Mouse (Mus musculus) gastrocnemius, postnatal 25 days (tissue): ENCODE measurements around the gene Rsrc1. TPM values are rescaled to one million over a fixed set of nuclear protein-coding genes. Genes with fewer than 3 reads are reported as not detected.
A peak's percentile ranks its signal among the peaks of the same experiment; 100 is the strongest.
"Not testable (repeated sequence)": the region's sequence is repeated elsewhere in the genome, so short reads cannot be mapped to it uniquely, and the experiment has no call there.

Source experiments
- DNase-seq: peaks from one replicate; pipeline ENCODE4 v3.0.0; 2022
- total RNA-seq, 2 experiments: library from RNA; stranded (reverse); gene quantifications; 1 replicate in 1 of 2; 2 replicates in 1 of 2; pipeline ENCODE4 v1.2.3; 2021

Gene Rsrc1
- total RNA-seq, 2 experiments from 2014 or later: 11.7 to 14.0 TPM

DNA sequence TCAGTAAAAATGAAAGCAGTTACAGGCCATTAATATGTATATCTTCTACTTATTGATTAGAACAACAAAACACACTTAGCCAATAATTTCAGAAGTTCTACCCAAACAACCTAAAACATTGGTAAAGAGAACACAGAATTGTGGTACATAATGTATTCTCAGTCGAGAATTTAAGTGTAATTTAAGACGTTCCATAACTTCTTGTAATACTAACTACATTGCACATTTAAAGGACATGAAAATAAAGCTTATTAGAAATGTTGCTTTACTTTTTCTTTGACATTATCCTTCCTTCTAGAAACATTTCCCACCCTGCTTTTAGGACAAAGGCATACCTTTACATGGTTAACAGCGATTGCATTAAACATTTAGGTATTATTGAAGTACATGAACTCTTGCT, 2.3 kb downstream of the Rsrc1 start:
- DNase-seq: no peak

DNA sequence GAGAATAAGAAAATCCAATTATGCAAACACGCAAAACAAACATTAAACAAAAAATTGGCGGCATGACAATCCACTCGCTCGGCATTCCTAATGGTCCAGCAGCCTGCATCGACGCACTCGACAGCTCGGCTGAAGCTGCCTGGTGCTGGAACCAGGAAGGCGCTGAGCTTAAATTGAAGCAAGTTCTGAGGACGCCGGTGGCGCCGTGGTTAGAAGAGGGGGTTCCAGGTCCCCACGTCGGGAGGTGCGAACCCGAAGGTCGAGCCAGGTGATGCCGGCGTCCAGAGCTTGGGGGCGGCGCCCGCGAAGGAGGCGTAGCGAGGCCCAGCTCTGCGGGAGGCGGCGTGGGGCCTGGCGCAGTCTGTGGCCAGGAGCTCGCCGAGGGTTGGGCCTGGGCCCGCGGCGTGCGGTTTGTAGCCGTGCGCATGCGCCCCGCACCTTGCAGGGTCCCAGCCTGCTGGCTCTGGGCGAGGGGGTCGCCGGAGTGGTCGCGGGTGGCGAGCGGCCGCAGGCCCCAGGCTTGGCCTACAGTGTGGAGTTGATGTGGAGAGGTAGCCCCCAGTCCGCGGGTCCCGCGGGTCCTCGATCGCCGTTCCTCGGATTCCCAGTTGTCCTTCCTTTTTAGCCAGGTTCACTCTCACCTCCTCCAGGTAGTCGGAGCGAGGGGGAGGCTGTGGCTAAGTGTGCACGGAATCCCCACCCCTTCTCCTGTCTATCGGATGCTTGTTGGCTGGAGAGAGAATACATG, 4.5 kb downstream of the Rsrc1 start:
- DNase-seq: peak; percentile 71

DNA sequence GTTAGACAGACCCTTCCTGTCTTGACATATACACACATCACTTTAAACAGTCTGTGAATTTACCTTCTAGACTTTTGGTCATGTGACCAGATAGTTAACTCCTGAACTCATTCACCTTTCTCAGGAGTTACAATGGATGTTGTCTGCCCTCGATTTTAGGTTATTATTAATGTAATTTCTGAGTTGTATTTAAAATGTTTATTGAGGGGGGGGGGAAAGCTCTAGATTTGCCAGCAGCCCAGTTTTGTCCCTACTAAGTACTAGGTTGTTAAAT, 5.0 kb downstream of the Rsrc1 start:
- no peak for DNase-seq

DNA sequence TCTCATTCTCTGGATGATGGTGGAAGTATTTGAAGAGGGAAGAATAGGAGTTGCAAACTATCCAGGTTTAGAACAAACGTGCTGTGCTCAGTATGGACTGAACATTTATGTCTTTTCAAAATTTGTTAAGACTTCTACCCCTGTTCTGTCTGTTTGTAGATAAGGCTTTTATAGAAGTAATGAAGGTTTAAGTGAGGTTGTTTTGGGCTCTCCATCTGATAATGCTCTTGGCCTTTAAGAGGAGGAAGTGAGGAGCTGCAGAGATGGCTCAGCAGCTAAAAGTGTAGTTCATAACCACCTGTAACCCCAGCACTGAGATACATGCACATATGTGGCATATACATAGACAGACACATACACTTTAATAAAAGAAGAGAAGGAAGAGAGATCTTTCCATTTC, 15.6 kb downstream of the Rsrc1 start:
- DNase-seq: no peak

DNA sequence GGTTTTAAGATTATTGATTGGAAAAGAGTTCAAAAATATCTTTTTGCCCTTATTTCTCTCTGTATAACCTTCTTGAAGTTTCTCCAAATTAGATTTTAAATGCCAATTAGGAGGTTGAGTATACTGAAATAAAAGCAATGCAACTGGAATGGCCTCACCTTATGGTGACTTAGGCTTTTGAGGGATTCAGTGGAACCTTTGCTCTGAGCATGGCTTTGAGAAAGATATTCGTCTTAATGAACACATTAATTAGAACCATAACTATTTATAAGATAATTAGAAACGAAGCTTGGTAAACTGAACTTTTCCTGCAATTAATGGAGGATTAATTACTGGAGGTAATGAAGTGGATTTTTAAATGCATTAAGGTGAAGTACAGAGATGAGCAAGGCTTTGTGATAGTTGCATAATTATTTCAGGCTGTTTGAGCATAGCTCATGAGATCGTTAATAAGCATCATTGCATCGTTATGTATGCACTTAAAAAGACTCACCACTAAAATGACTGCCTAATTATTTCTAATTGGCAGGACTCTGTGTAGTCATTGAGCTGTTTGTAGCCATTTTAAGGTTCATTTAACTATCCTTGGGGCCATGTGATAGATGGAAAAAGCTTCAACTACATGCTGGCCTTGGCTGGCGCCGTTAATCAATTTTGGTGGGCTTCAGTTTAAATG, 55.3 kb downstream of the Rsrc1 start:
- no peak for DNase-seq

DNA sequence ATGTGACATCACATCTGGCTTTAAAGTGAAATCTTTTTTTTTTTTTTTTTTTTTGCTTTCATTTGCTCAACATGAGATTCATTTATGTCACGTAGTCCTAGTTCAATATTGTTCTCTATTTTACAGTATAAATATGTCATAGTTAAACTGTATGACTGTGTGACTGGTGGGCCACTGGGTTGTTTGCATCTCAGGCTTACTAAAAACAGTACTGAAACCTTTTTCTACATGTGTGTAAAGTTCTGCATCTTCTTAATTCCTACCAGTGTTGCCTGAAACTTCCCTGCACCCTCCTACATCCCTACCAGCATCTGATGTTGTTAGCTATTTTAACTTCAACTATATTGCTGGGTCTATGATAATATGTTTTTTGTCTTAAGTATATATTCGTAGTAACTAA, 78.6 kb downstream of the Rsrc1 start:
- no peak for DNase-seq

DNA sequence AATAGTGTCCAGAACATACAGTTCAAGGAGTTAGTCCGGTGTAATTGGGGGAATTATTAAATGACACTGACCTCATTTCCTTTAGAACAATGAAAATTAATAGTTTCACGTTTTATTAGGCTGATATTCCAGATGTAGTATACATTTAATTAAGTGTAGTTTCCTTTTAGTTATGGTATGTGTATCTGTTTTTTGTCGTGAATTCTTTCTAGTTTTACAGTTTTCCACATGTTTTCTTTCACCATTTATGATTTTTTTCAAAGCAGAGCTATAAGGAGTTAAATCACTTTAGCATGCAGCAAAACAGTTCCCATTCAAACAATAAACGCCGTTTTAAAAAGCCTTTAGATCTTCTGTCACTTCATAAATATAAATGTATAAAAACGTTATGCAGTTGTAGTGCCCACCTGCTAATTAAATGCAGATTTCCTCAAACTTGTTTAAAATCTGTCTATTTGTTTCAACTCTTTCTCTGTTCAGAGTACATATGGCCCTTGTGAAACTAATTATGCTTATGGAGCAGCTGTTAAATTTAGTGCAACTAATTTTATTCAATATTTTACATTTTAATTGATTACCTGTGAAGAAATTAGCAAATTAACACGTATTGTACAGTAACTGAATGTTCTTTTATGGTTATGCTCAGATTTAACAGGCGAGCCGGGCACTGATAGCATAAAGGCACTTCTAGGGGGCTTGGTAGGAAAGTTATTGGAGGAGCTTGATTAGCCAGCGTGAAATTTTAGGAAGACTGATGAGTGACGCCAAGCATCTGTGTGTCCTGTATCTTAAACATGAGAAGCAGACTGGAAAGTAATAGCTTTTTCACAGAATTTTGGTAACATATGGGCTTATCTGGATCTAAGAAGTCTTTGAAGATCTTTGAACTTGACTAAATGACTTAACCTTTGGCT, 89.6 kb downstream of the Rsrc1 start:
- DNase-seq: no peak

DNA sequence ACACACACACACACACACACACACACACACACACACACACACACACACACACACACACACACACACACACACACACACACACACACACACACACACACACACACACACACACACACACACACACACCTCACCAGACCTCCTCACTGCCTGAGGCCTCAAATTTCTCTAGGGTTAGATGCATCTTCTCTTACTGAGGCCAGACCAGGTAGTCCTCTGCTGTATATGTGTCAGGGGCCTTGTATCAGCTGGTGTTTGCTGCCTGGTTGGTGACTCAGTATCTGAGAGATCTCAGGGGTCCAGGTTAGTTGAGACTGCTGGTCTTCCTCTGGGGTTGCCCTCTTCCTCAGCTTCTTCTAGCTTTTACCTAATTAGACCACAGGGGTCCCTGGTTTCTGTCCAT, 92.5 kb downstream of the Rsrc1 start:
- DNase-seq: not testable (repeated sequence)

DNA sequence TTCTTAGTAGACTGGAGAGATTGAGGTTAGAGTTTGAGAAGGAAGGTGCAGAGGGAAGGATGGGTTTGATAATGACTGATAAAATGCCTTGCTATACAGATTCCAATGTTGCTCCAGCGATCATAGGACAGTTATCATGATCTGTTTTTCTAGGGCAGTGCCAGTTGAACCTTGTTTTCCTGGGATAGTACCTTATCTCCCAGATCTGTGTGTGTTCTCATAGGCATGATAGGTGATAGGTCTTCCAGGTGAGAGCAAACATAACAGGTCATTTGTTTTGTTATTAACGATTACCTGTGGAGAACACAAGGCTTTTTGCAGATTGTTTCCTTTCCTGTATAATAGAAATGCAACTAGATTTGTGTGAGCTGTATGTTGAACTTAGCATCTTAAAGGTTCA, 94.3 kb downstream of the Rsrc1 start:
- no peak for DNase-seq

DNA sequence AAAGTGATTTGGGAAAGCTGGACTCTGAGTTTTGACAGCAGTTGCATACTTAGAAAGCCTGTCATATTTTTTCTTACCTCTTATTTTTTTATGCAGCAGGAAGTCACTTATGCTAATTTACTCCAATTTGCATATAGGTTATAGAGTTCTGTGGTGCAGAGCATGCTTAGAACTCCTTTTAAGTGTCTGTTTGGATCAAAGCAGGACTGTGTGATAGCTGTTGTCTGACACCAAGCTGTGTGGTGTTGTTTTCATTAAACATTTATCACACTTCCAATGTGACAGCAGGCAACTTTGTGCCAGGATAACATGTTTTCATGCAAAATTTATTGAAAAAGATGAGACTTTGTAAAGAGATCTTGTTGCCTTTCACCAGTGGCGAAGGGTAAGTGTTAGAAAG, 103.6 kb downstream of the Rsrc1 start:
- DNase-seq: no peak

DNA sequence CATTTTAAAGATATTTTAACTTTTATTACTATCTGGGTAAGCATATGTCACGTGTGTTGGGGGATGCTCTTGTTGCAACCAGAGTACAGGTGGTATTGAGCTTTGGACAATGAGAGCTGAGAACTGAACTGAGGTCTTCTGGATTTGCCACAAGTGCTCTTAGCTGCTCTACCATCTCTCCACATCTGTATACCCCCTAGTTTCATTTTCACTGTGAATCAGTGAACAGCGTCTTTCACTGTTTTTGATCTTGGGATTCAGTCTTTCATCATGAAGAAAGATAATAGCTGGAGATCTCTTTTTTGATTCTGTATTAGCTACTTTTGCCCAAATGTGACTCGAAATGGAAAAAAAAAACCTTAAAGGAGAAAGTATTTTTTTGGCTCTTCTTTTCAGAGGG, 127.2 kb downstream of the Rsrc1 start:
- no peak for DNase-seq

DNA sequence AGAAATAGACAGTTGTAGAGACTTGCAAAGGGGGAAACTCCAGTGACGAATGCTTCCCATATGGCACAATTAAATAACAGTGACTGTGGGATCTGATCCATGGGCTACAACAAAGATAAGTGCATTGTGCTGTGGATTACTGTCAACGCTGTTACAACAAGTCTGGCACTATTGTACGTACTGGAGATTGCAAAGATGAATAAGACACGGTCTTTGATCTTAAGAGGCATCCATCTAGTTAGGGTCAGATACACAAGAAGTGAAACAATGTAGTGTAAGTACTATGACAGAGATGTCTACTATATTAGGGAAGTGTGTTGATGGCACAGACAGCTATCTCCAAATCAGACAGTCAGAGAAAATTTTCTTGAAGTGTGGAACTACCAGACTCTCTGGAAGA, 135.1 kb downstream of the Rsrc1 start:
- DNase-seq: no peak

DNA sequence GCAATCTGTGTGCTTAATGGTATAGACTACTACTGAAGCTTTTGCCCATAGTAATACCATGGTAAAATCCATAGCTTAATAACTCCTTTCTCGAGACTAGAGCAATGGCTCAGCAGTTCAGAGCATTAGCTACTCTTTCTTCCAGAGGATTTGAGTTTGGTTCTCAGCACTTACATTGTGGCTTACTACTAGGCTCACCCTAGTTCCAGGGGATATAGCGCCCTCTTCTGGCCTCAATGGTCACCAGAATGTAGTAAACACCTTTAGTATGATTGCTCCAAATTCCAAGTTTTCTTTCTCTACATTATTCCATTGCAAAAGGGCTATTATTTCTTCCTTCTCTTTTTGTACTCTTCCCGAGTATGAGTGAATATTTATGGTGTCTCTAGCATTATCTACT, 151.3 kb downstream of the Rsrc1 start:
- DNase-seq: no peak

DNA sequence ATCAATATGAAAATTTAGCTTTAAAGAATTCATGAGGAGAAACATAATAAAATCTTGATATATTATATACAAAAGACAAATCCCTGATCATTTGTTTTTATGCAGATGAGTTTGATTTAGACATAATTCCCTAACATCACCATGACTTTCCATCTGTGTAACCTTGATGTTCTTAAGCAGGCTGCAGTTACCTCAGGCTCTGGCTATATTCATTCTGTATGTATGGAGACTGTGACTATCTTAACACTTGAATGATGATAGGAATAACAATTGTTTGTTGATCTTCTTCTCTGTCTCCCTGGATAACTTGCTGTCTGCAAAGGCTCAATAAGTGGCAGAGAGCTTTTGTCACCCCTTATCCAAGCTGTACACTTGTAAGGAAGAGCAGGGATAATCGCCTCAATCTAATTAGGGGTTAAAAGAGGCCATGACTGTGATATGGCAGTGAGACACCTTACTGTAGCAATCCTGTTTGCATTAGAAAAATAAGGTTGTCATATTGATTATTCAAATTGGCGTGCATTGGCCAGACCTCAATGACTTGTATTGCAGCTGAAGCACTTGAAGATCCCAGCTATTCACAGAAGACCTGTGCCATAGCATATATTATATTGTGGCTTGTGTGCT, 154.7 kb downstream of the Rsrc1 start:
- DNase-seq: no peak

DNA sequence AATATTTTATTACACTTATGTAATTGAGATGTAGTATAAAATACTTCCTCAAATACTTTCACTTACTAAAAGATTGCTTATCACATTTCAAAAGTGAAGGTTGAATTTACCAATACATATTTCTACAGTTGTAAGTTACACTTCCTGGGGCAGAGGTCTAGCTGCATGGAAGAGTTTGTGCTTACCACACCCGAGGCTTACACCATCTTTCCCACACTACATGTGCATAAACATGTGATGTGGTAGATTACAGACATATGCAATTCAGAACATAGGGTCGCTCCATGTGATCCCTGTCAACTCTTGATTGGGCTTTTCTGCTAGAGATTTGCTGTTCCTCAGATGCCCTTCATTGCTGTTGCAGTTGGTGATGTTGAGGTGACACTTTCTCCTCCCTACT, 163.8 kb downstream of the Rsrc1 start:
- no peak for DNase-seq

DNA sequence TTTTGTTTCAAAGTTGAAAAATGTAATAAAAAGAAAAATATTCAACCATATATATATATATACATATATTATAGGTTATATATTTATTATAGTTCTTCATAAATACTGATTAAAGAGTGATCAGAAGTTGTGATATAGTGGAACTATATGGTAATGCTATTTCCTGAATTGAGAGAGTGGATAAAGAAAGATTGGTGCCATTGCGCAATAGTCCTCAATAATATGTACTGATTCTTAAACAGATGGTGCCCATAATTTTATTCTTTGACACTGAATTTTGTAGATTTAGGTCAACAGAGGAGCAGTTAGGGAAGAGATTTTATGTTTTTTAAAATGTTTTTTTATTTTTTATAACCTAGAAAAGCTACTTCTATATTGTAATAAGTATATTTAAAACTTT, 165.1 kb downstream of the Rsrc1 start:
- no peak for DNase-seq

DNA sequence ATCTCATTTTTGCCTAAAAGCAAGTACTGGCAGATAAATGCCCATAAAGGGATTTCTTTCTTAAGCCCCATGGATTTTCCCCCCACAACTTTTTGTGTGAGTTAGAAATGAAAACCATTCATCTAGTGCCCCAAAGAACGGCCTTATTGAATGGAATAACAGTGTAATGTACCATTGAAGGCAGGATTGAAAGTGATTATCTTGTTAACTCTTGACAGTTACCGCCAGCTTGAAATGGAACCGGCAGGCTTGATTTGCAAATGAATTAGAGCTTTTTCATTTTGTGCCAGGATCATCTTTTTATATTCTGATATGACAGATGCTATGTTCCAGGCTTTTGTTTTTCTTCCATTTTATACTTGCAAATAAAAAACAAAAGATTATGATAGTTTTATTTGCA, 166.1 kb downstream of the Rsrc1 start:
- no peak for DNase-seq

DNA sequence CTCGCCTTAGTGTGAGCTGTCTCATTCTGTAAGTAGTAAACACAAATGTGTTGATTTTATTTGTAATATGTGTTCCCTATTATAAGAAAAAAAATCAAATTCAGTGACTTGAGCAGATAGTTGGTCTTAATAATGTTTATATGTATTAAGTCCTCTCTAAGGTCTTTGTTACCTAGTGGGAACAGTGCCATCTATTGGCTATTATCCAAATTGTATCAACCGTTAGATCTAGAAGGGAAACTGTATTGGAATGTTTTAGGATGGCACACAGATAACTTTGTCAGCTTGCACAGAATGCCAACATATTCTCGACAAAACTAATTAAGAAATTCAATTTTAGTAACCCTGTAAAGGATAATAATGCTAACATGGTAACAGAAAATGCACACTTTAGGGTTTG, 216.0 kb downstream of the Rsrc1 start:
- no peak for DNase-seq

DNA sequence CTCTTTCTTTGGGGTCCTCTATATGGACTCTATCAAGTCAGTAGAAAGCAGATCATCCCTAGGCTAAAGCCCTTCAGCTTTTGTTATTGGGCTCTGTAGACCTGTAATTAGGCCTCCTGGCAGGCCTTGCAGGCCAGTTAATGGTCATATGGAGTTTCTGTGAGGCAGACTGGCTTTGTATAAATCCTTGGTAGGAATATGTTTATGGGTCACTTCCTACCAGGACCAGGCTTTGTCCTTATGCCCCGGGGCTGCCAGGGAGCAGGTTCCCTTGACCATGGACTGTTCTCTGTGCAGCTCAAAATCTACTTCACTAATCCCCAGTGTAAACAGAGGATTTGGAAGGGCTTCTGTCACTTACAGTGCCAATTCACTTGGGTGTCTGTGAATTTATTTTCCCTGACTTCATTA, 231.9 kb downstream of the Rsrc1 start:
- no peak for DNase-seq

DNA sequence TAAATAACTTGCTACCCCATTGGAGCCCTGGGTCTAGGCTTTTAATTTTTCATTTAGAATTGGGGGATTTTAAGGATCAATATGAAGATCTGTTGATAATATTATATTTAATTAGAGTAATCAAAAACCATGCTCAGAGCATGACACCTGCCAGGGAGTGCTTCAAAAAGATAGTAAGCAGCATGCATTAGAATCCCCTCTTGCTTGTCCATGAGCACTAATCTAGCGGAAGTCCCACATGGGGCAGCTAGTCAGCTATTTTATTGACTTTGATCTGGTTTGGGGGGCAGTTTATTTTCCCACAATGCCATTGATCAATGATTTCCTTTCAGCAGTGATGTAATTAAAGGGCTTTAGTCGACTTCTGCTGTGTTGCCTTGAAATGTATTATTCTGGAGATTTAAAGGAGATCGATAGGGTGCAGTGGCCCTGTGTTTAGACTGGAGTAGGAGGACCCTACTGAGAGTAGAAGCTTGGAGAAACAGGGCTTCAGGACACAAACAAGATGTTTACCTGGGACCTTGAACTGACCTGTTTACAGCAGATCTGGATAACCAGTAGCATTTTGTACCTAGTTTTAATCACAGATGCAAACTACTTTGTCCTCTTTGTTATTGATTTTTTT, 251.5 kb downstream of the Rsrc1 start:
- no peak for DNase-seq

DNA sequence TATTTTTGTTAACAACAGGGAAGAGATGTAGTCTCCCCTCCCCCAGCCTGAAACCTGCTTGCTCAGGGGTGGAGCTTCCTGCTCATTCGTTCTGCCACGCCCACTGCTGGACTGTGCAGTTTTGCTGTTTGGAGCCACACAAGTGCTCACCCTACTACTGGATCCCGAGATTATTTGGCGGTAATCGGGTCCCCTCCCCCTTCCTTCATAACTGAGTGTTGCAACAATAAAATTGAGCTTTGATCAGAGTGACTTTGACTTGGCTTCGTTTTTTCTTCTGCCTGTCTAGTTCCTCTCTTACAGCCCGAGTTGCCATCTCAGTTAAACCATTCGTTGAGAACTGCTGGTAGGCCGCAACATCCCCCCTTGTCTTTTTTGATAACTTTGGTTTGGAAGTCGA, 261.3 kb downstream of the Rsrc1 start:
- not testable (repeated sequence) for DNase-seq

DNA sequence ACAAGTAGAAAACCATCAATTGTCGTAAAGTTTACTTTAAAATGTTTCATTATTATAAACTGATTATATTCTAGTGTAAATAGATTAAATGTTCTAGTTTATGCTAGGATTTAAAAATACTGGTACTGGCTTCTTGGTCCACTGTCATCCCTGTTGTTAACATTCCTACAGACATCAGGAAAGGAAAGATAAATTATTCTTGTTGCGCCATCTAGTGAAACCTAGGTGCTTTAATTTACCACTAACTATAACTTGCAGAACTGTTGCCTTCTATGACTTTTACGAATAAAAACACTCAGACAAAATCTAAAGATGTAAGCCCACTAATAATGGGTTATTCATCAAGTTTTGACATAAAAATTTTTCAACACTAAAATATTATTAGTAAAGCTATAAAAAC, 286.3 kb downstream of the Rsrc1 start:
- no peak for DNase-seq
